Mouse (Mus musculus) liver, embryonic 14.5 days (tissue): ENCODE data around the gene Icam1.

ENCODE experiments used
- CTCF ChIP-seq: IDR thresholded peaks from 2 replicates; pipeline ENCODE4 v1.5.1; 2016; ENCODE audit warnings: antibody characterized with exemption, low read depth, control low read depth
- EP300 ChIP-seq: IDR thresholded peaks from 2 replicates; pipeline ENCODE4 v1.6.1; 2016; ENCODE audit warnings: antibody characterized with exemption, low read depth

DNA sequence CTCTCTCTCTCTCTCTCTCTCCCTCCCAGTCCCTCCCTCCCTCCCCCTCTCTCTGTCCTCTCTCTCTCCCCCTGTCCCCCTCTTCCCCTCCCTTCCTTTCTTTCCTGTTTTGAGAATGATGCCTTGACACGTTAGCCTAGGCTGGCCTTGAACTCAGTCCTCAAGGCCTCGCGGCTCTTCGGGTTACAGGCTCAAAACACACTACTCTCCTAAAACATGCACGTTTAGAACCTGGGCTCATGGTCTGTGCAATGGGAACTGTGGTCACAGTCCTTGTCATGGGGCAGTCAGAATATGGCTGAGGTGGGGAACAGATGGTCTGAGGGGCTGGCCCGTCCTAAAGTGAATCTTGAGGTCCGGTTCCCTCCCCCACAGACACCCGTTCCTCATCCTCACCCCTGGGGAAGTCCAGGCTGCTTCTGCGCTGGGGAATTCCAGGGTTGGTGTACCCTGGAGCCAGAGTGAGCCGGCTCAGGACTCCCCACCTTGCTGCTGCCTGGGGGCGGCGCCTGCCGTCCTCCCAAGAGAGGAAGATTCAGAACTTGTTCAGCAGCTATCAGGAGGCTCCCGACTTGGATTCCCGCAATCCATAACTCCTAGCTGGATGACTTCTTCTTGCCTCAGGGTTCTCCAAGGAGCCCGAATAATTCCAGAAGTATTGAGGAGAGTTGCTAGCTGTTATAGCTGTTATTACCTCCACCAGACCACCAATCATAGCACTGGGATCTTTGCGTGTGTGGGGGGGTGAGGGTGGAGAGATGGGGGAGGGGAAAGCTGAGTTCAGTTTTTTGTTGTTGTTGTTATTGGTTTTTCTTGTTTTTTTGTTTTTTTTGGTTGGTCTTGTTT is 769 bp downstream of the Icam1 start:
- TF ChIP-seq CTCF (no peak), EP300 (no peak)
